Mouse (Mus musculus): ENCODE results near the gene Pygm.
A peak's percentile ranks its signal among the peaks of the same experiment; 100 is the strongest.

Pygm gene

GRCm38 (mm10) chr19:6384128-6384527 is at the start of gene Pygm:
Gene Pygm (plus strand): TSS chr19:6384399.
- DNase-seq (ENCODE audit: low read depth, low spot score): no peak

- peak; percentile 78 for DNase-seq (ENCODE audit: low read depth, low spot score)
Observed at GRCm38 (mm10) chr19:6334673-6335457, 49.3 kb upstream of the Pygm start, which contains the start of gene Men1. Gene Men1 (plus strand): TSS chr19:6334979.

GRCm38 (mm10) chr19:6335458-6335827 is 48.8 kb upstream of the Pygm start:
- DNase-seq (ENCODE audit: low read depth, low spot score): no peak

GRCm38 (mm10) chr19:6336920-6337319 is 47.3 kb upstream of the Pygm start:
- DNase-seq (ENCODE audit: low read depth, low spot score): no peak

- DNase-seq (ENCODE audit: low read depth, low spot score): no peak
Observed at GRCm38 (mm10) chr19:6338171-6338570, 46.0 kb upstream of the Pygm start.

- no peak for DNase-seq (ENCODE audit: low read depth, low spot score)
Observed at GRCm38 (mm10) chr19:6338716-6339115, 45.5 kb upstream of the Pygm start.

GRCm38 (mm10) chr19:6339191-6339590 is 45.0 kb upstream of the Pygm start:
- no peak for DNase-seq (ENCODE audit: low read depth, low spot score)

- DNase-seq (ENCODE audit: low read depth, low spot score): no peak
Observed at GRCm38 (mm10) chr19:6339890-6340504, 44.2 kb upstream of the Pygm start.

- peak; percentile 77 for DNase-seq (ENCODE audit: low read depth, low spot score)
Observed at GRCm38 (mm10) chr19:6340524-6341452, 43.4 kb upstream of the Pygm start, which contains the start of gene Map4k2. Gene Map4k2 (plus strand): TSS chr19:6341135.

GRCm38 (mm10) chr19:6341453-6342077 is 42.6 kb upstream of the Pygm start:
- DNase-seq (ENCODE audit: low read depth, low spot score): no peak

GRCm38 (mm10) chr19:6342276-6342933 is 41.8 kb upstream of the Pygm start:
- DNase-seq (ENCODE audit: low read depth, low spot score): no peak

GRCm38 (mm10) chr19:6343066-6343925 is 40.9 kb upstream of the Pygm start:
- no peak for DNase-seq (ENCODE audit: low read depth, low spot score)

- DNase-seq (ENCODE audit: low read depth, low spot score): no peak
Observed at GRCm38 (mm10) chr19:6343996-6344395, 40.2 kb upstream of the Pygm start.

GRCm38 (mm10) chr19:6346023-6346422 is 38.2 kb upstream of the Pygm start:
- no peak for DNase-seq (ENCODE audit: low read depth, low spot score)

GRCm38 (mm10) chr19:6346661-6347060 is 37.5 kb upstream of the Pygm start:
- no peak for DNase-seq (ENCODE audit: low read depth, low spot score)

- DNase-seq (ENCODE audit: low read depth, low spot score): no peak
Observed at GRCm38 (mm10) chr19:6347615-6348014, 36.6 kb upstream of the Pygm start.

- no peak for DNase-seq (ENCODE audit: low read depth, low spot score)
Observed at GRCm38 (mm10) chr19:6348717-6349116, 35.5 kb upstream of the Pygm start.

GRCm38 (mm10) chr19:6349215-6349983 is 34.8 kb upstream of the Pygm start:
- DNase-seq (ENCODE audit: low read depth, low spot score): no peak

GRCm38 (mm10) chr19:6351431-6352106 is 32.6 kb upstream of the Pygm start:
- DNase-seq (ENCODE audit: low read depth, low spot score): no peak
